Mouse (Mus musculus): ENCODE measurements around the gene Arpc4.

The Arpc4 gene

DNA sequence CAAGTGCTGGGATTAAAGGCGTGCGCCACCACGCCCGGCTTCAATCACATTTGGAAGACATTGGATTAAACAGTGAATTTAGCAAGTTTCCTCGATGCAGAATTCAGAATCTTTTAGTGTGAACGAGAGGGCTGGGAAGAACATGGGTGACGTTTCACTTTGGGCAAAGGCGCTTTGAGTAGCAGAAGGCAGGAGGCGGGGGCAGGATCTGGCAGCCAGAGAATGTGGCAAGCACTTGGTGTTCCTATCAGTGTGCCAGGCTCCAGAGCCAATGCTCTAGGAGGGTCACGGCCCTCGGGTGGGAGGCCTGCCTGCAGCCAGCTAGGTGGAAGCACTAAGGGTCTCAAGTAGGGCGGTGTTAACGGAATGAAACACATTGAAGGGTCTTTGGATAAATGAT, 24.2 kb downstream of the Arpc4 start:
- in situ Hi-C loops (cut with MboI, MseI), result no loop called here

GRCm38 (mm10) chr6:113404649-113405448, 26.9 kb downstream of the Arpc4 start:
- in situ Hi-C loops (cut with MboI, MseI), result no loop called here

GRCm38 (mm10) chr6:113405483-113405882, 27.6 kb downstream of the Arpc4 start:
- in situ Hi-C loops (cut with MboI, MseI), result no loop called here

- in situ Hi-C loops (cut with MboI, MseI), result no loop called here
These were observed 28.8 kb downstream of the Arpc4 start for GRCm38 (mm10) chr6:113406683-113407082.

- in situ Hi-C loops (cut with MboI, MseI), result no loop called here
These were observed 32.1 kb downstream of the Arpc4 start for GRCm38 (mm10) chr6:113410001-113410400.

DNA sequence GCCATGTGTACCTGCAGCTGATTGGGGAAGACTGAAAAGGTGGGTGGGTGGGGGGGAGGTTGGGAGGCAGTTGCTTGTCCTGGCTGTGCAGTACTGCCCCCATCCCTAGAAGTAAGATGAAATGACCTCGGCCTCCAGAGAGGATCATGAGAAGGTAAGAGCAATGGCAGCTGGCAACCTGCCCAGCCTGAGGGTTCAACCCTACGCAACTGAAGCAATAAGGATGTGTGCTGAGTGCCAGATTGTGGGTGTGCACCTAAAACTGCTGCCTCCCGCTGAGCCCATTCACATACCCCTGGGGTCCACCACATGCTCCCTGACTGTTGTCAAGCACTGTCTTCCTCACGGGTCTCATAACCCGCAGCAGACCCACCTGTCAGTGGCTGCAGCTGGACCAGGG, 38.5 kb downstream of the Arpc4 start:
- in situ Hi-C loops (cut with MboI, MseI), result no loop called here

- in situ Hi-C loops (cut with MboI, MseI), result no loop called here
These were observed 40.7 kb downstream of the Arpc4 start for GRCm38 (mm10) chr6:113418441-113419198.

- in situ Hi-C loops (cut with MboI, MseI), result no loop called here
These were observed 41.3 kb downstream of the Arpc4 start, which contains the start of gene Rpusd3 for GRCm38 (mm10) chr6:113419199-113419587. TSS of gene Rpusd3 (minus strand) at chr6:113419340.

GRCm38 (mm10) chr6:113423000-113423399, 45.1 kb downstream of the Arpc4 start:
- in situ Hi-C loops (cut with MboI, MseI), result loop anchor here in 1 of 2 experiments (5.0 kb wide), 1 partner anchor 49 kb away; the partner anchor contains the start of gene Il17rc

- in situ Hi-C loops (cut with MboI, MseI), result loop anchor here in 1 of 2 experiments (5.0 kb wide), 1 partner anchor 48 kb away; the partner anchor contains the start of gene Il17rc
These were observed 46.3 kb downstream of the Arpc4 start for GRCm38 (mm10) chr6:113424187-113424586.

DNA sequence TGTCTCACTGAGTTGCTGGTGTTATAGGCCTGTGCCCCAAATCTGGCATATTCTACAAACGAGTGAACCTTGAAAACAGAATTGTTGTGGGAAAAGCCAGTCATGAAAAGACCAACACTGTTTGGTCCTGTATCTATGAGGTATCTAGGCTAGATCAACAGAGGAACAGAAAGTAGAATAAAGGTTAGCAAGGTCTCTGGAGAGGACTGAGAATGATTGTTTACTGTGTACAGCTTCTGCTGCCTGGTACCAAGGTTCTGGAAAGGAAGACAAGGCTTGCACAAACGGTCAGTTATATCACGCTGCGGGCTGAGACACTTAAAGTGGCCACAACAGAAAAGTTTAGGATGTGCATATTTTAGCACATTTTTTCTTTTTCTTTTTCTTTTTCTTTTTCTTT, 48.8 kb downstream of the Arpc4 start:
- in situ Hi-C loops (cut with MboI, MseI), result no loop called here

DNA sequence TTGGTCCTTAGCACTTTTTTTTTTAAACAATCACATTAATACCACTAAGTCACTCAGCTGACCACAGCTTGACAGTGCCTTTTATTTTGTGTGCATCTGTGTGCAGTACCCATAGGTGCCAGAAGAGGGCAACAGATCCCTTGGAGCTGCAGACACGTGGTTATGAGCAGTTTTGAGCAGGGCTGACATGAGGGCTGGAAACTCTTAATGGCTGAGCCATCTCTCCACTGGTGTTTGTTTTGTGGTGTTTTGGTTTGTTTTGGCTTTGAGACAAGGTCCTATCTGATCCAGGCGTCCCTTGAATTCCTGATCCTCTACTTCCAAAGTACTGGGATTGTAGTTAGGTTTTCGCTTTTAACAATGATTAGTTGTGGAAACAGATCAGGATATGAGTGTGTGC, 49.5 kb downstream of the Arpc4 start:
- in situ Hi-C loops (cut with MboI, MseI), result no loop called here

DNA sequence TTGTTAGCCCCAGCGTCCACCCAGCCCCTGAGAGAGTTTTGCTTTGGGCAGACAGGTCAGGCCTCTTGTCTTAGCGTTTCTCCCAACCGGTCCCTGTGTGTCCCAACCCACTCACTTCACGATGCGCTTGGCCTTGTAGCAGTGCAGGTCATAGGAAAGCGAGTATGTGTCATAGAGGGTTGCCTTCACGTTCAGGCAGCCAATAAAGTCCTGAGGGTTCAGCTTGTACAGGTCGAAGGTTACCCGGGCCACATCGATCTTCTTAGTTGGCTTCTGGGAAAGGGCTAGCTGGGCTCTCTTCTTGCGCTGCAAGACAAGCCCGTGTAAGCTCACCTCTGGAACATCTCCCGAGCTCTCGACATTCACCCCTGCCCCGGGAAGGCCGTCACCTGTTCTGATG, 50.1 kb downstream of the Arpc4 start:
- in situ Hi-C loops (cut with MboI, MseI), result no loop called here

DNA sequence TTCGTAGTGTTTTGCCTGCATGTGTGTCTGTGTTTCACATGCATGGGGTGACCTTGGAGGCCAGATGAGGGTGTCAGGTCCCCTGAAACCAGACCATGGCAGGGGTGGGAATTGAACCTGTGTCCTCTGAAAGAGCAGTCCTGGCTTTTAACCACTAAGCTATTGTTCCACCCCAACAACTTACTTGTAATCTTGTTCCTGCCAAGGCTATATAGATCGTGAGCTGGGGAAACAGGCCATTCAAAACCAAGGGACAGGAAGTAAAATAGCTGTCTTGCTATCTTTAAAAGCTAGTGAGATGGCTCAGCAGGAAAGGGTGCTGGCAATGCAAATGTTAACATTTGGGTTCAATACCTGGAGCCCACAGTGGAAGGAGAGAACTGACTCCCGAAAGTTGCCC, 52.0 kb downstream of the Arpc4 start:
- in situ Hi-C loops (cut with MboI, MseI), result no loop called here

GRCm38 (mm10) chr6:113430846-113431245, 52.9 kb downstream of the Arpc4 start:
- in situ Hi-C loops (cut with MboI, MseI), result no loop called here

- in situ Hi-C loops (cut with MboI, MseI), result no loop called here
These were observed 53.9 kb downstream of the Arpc4 start for GRCm38 (mm10) chr6:113431801-113432200.

DNA sequence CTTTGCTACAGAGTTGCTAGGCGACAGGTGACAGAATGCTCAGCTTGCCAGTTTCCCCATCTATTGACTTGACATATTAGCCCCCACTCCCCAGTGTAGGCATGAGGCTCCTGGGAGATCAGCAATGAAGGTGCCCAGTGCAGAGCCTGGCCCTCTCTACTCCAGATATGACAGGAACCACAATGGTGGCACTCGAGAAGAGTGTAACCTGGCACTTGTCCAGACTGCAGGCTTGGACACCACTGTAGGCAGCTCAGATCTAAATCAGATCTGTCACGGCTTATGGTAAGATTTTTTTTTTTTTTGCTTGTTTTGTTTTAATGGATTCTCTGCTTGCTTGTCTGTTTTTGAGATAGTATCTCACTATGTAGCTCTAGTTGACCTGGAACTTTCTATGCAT, 55.7 kb downstream of the Arpc4 start:
- in situ Hi-C loops (cut with MboI, MseI), result no loop called here

DNA sequence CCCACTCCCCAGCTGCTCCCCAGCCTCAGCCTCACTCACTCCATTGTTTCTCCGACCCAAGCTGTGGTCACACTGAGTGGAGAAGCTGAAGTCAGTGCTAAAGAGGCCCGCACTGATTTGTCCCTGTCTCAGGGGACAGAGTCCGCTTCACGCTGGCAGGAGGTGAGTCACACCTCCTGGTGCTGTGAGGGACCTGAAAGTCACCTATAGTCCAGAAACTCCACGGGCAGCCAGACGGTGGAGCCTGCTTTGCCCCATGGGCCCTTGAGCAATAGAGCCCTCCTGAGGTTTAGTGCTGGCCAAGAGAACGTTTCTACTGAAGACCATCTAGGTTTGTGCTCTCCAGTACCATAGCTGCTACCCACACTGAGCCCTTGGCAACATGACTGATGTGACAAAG, 56.8 kb downstream of the Arpc4 start:
- in situ Hi-C loops (cut with MboI, MseI), result no loop called here

GRCm38 (mm10) chr6:113435664-113436205, 57.8 kb downstream of the Arpc4 start, which contains the start of gene Cidec:
TSS of gene Cidec (minus strand) at chr6:113435760.
- in situ Hi-C loops (cut with MboI, MseI), result no loop called here

- in situ Hi-C loops (cut with MboI, MseI), result no loop called here
These were observed 59.2 kb downstream of the Arpc4 start for GRCm38 (mm10) chr6:113437135-113437534.

GRCm38 (mm10) chr6:113438721-113439430, 61.0 kb downstream of the Arpc4 start:
- in situ Hi-C loops (cut with MboI, MseI), result no loop called here
